Mouse (Mus musculus): ENCODE data around the gene Clstn1. TPM values are rescaled to one million over a fixed set of nuclear protein-coding genes. Genes with fewer than 3 reads are reported as not detected.

Clstn1 gene
- polyA plus RNA-seq, 1 experiment, result 324 TPM

DNA sequence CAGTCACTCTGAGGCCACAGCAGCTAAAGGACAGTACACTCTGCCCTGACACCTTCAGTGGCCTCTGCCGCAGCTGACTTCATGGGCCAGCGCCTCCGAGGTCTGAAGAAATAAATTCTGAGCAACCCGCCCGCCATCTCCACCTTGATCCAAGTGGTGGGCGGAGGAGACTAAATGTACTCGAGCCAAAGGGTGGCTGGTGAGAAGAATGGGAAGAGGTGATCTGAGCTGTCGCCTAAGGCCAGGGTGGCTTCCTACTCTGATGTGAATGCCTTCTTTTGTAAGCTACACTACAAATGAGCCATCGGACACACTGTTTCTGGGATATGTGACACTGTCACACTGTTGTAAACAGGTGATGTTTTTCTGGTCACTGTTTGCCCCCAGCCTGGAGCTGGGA is 59.5 kb downstream of the Clstn1 start:
- Histone ChIP-seq H3K27me3 (ENCODE audit: control insufficient read depth, insufficient read depth, low read length) (no peaks in the 10 kb centered on the region), H3K27ac (ENCODE audit: insufficient read depth, low read length) (no peak overlapping the region), H3K4me3 (replicated peaks; ENCODE audit: insufficient read depth, low read depth, low read length) (no peak overlapping the region), H3K4me1 (ENCODE audit: control insufficient read depth, insufficient read depth, low read length) (no peaks in the 10 kb centered on the region)
- WGBS, result 88% methylated on average over 9 of the region's 9 CpGs
- TF ChIP-seq POLR2A (IDR thresholded peaks at IDR 0.05; ENCODE audit: borderline replicate concordance, insufficient read depth, low read length) (no peak), CTCF (IDR thresholded peaks at IDR 0.05; ENCODE audit: borderline replicate concordance, insufficient read depth, low read depth, low read length) (no peak)
- DNase-seq, result no peak

GRCm38 (mm10) chr4:149648031-149648805 is 62.0 kb downstream of the Clstn1 start:
- WGBS, result 81% methylated on average over 20 of the region's 20 CpGs
- TF ChIP-seq POLR2A (IDR thresholded peaks at IDR 0.05; ENCODE audit: borderline replicate concordance, insufficient read depth, low read length), result no peak

GRCm38 (mm10) chr4:149650493-149651193 is 64.4 kb downstream of the Clstn1 start:
- TF ChIP-seq POLR2A (IDR thresholded peaks at IDR 0.05; ENCODE audit: borderline replicate concordance, insufficient read depth, low read length), result no peak
- peak; percentile 76 for TF ChIP-seq CTCF (IDR thresholded peaks at IDR 0.05; ENCODE audit: borderline replicate concordance, insufficient read depth, low read depth, low read length)
- WGBS, result 58% methylated on average over 24 of the region's 24 CpGs
- peak; percentile 66 to 77 for DNase-seq
- H3K4me3 ChIP-seq (replicated peaks; ENCODE audit: insufficient read depth, low read depth, low read length), result no peak overlapping the region
- H3K4me1 ChIP-seq (ENCODE audit: control insufficient read depth, insufficient read depth, low read length), result no peaks in the 10 kb centered on the region
- H3K27ac ChIP-seq (ENCODE audit: insufficient read depth, low read length), result no peak overlapping the region
- H3K27me3 ChIP-seq (ENCODE audit: control insufficient read depth, insufficient read depth, low read length), result no peaks in the 10 kb centered on the region

More at GRCm38 (mm10) chr4:149648031-149648805, 62.0 kb downstream of the Clstn1 start:
- H3K4me1 ChIP-seq (ENCODE audit: control insufficient read depth, insufficient read depth, low read length), result no peaks in the 10 kb centered on the region
- no peak overlapping the region for H3K27ac ChIP-seq (ENCODE audit: insufficient read depth, low read length)
- DNase-seq, result no peak
- H3K4me3 ChIP-seq (replicated peaks; ENCODE audit: insufficient read depth, low read depth, low read length), result no peak overlapping the region
- no peaks in the 10 kb centered on the region for H3K27me3 ChIP-seq (ENCODE audit: control insufficient read depth, insufficient read depth, low read length)

GRCm38 (mm10) chr4:149654232-149654631 is 68.0 kb downstream of the Clstn1 start:
- H3K4me3 ChIP-seq (replicated peaks; ENCODE audit: insufficient read depth, low read depth, low read length), result no peak overlapping the region
- peak in 1 of 2 experiments; percentile 57 for DNase-seq
- TF ChIP-seq POLR2A (IDR thresholded peaks at IDR 0.05; ENCODE audit: borderline replicate concordance, insufficient read depth, low read length), result no peak
- TF ChIP-seq CTCF (IDR thresholded peaks at IDR 0.05; ENCODE audit: borderline replicate concordance, insufficient read depth, low read depth, low read length), result peak; percentile 77
- no peaks in the 10 kb centered on the region for H3K27me3 ChIP-seq (ENCODE audit: control insufficient read depth, insufficient read depth, low read length)
- WGBS, result 88% methylated on average over 4 of the region's 4 CpGs
- H3K4me1 ChIP-seq (ENCODE audit: control insufficient read depth, insufficient read depth, low read length), result no peaks in the 10 kb centered on the region
- no peak overlapping the region for H3K27ac ChIP-seq (ENCODE audit: insufficient read depth, low read length)

GRCm38 (mm10) chr4:149657858-149658416 is 71.7 kb downstream of the Clstn1 start:
- WGBS, result 84% methylated on average over 11 of the region's 11 CpGs
- H3K4me3 ChIP-seq (replicated peaks; ENCODE audit: insufficient read depth, low read depth, low read length), result no peak overlapping the region

DNA sequence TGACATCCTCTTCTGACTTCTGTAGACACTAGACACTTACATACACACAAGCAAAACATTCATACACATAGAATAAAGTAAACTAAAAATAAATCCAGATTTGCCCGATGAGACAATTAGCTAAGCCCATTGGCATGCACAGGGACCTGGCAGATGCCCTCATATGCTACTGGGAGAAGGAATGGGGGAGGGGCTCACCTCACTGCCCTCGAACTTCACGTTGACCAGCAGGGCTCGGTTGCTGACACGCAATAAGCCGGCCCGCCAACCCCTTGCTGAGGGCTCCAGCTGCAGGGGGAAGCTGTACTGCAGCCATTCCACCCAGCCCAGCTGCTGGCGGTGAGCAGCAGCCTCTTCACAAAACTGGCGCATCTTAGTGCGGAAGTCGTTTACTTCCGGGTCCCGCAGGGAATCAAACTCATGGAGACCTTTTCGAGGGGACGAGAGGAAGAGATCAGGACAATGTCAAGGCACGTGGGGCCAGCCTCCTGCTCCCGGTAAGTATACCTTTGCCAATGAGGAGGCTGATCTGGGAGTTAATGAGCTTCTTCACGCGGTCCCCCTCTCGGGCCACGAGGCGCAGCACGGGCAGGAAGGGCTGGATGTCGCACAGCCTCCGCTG is 73.3 kb downstream of the Clstn1 start:
- no peak for DNase-seq
- H3K27me3 ChIP-seq (ENCODE audit: control insufficient read depth, insufficient read depth, low read length), result no peaks in the 10 kb centered on the region
- H3K27ac ChIP-seq (ENCODE audit: insufficient read depth, low read length), result no peak overlapping the region
- H3K4me3 ChIP-seq (replicated peaks; ENCODE audit: insufficient read depth, low read depth, low read length), result no peak overlapping the region
- H3K4me1 ChIP-seq (ENCODE audit: control insufficient read depth, insufficient read depth, low read length), result no peaks in the 10 kb centered on the region
- WGBS, result 67% methylated on average over 25 of the region's 25 CpGs
- no peak for TF ChIP-seq POLR2A (IDR thresholded peaks at IDR 0.05; ENCODE audit: borderline replicate concordance, insufficient read depth, low read length)
- no peak for TF ChIP-seq CTCF (IDR thresholded peaks at IDR 0.05; ENCODE audit: borderline replicate concordance, insufficient read depth, low read depth, low read length)

More at GRCm38 (mm10) chr4:149657858-149658416, 71.7 kb downstream of the Clstn1 start:
- Histone ChIP-seq H3K4me1 (ENCODE audit: control insufficient read depth, insufficient read depth, low read length) (no peaks in the 10 kb centered on the region), H3K27ac (ENCODE audit: insufficient read depth, low read length) (no peak overlapping the region), H3K27me3 (ENCODE audit: control insufficient read depth, insufficient read depth, low read length) (no peaks in the 10 kb centered on the region)
- TF ChIP-seq POLR2A (IDR thresholded peaks at IDR 0.05; ENCODE audit: borderline replicate concordance, insufficient read depth, low read length) (no peak), CTCF (IDR thresholded peaks at IDR 0.05; ENCODE audit: borderline replicate concordance, insufficient read depth, low read depth, low read length) (no peak)
- DNase-seq, result no peak

DNA sequence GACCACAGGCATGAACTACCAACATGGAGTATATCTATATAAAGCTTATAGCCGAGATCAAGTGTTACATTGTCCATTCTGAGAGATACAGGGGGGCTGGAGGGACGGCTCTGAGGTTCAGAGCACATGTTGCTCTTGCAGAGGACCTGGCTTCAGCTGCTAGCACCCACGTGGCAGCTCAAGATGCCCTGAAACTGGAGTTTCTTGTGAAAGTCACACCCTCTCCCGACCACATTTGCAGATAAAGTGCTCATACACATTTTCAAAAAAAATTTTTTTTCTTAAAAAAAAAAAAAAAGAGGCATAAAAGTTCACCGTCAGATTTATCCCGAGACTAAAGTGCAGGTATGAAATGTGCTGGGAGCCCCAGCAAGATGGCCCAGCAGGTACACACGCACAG is 74.3 kb downstream of the Clstn1 start:
- no peaks in the 10 kb centered on the region for H3K27me3 ChIP-seq (ENCODE audit: control insufficient read depth, insufficient read depth, low read length)
- H3K27ac ChIP-seq (ENCODE audit: insufficient read depth, low read length), result no peak overlapping the region
- TF ChIP-seq POLR2A (IDR thresholded peaks at IDR 0.05; ENCODE audit: borderline replicate concordance, insufficient read depth, low read length), result no peak
- no peak for TF ChIP-seq CTCF (IDR thresholded peaks at IDR 0.05; ENCODE audit: borderline replicate concordance, insufficient read depth, low read depth, low read length)
- 85% methylated on average over 7 of the region's 7 CpGs for WGBS
- H3K4me3 ChIP-seq (replicated peaks; ENCODE audit: insufficient read depth, low read depth, low read length), result no peak overlapping the region
- no peaks in the 10 kb centered on the region for H3K4me1 ChIP-seq (ENCODE audit: control insufficient read depth, insufficient read depth, low read length)
- DNase-seq, result no peak

All from cerebellum, adult 2 months (tissue).